Mouse (Mus musculus) thymus, adult 2 months (tissue): ENCODE data around the gene Otp. TPM values are rescaled to one million over a fixed set of nuclear protein-coding genes. Genes with fewer than 3 reads are reported as not detected.

Source experiments
- DNase-seq: peaks from one replicate; pipeline ENCODE4 v3.0.0; 2021
- H3K27ac ChIP-seq: fragments of 200-500 bp; 2 replicates; pipeline ENCODE4 v1.5.1; 2012; ENCODE audit warnings: low read length, control low read depth; ENCODE audit not compliant: control insufficient read depth, insufficient read depth
- H3K27me3 ChIP-seq: fragments of 200-500 bp; 2 replicates; pipeline ENCODE4 v1.6.1; 2012; ENCODE audit warnings: mild to moderate bottlenecking, low read length, moderate library complexity, mixed read lengths; ENCODE audit not compliant: control insufficient read depth, insufficient read depth
- H3K36me3 ChIP-seq: fragments of 200-500 bp; 2 replicates; pipeline ENCODE4 v1.6.1; 2012; ENCODE audit warnings: mild to moderate bottlenecking, low read length, moderate library complexity; ENCODE audit not compliant: control insufficient read depth, insufficient read depth
- H3K4me1 ChIP-seq: fragments of 200-500 bp; replicated peaks from 2 replicates; pipeline ENCODE4 v1.6.1; 2012; ENCODE audit warnings: low read length; ENCODE audit not compliant: control insufficient read depth, insufficient read depth
- H3K4me3 ChIP-seq: fragments of 200-500 bp; 2 replicates; pipeline ENCODE4 v1.5.1; 2012; ENCODE audit warnings: mild to moderate bottlenecking, low read length, control low read depth, moderate library complexity; ENCODE audit not compliant: control insufficient read depth, insufficient read depth
- CTCF ChIP-seq: fragments of 200-500 bp; IDR thresholded peaks from 2 replicates; pipeline ENCODE4 v1.5.1; 2012; ENCODE audit warnings: mild to moderate bottlenecking, control low read depth, low read length, moderate library complexity, borderline replicate concordance; ENCODE audit not compliant: control insufficient read depth, poor library complexity, insufficient read depth; ENCODE audit errors: extremely low read depth
- POLR2A ChIP-seq: fragments of 200-500 bp; IDR thresholded peaks from 2 replicates; pipeline ENCODE4 v1.6.1; 2012; ENCODE audit warnings: mild to moderate bottlenecking, low read length, control low read depth, moderate library complexity; ENCODE audit not compliant: control insufficient read depth, poor library complexity, insufficient read depth; ENCODE audit errors: extremely low read depth
- WGBS: fragments of 180-500 bp; shearing (Covaris S2); methylation state at CpG from one replicate; pipeline ENCODE4 v1.1.7; 2018; 5-methylcytosine and 5-hydroxymethylcytosine counted together
- polyA plus RNA-seq: library from polyadenylated mRNA; depleted of rRNA; stranded (reverse); fragments of >200 nt; gene quantifications from 2 replicates; pipeline ENCODE4 v1.2.3, GENCODE M21; 2012

The Otp gene
- polyA plus RNA-seq, 1 experiment = not detected

GRCm38 (mm10) chr13:94868478-94868950, 6.9 kb upstream of the Otp start:
- 4% methylated on average over 32 of the region's 35 CpGs for WGBS
- no peak for TF ChIP-seq POLR2A
- TF ChIP-seq CTCF = peak; percentile 71; the same call in 1 of the 2 replicates
- Histone ChIP-seq H3K4me3 (no peak overlapping the region), H3K36me3 (no peaks in the 10 kb centered on the region), H3K4me1 (no peaks in the 10 kb centered on the region), H3K27ac (no peak overlapping the region), H3K27me3 (peaks cover 32% of the 10 kb centered on the region)
- DNase-seq = peak; percentile 21

GRCm38 (mm10) chr13:94869541-94869940, 5.9 kb upstream of the Otp start:
- H3K36me3 ChIP-seq = no peaks in the 10 kb centered on the region
- 19% methylated on average over 8 of the region's 8 CpGs for WGBS
- DNase-seq = no peak
- H3K4me3 ChIP-seq = no peak overlapping the region
- H3K27ac ChIP-seq = no peak overlapping the region
- no peak for TF ChIP-seq CTCF
- TF ChIP-seq POLR2A = no peak
- peaks cover 38% of the 10 kb centered on the region for H3K27me3 ChIP-seq
- no peaks in the 10 kb centered on the region for H3K4me1 ChIP-seq

GRCm38 (mm10) chr13:94870071-94870460, 5.3 kb upstream of the Otp start:
- H3K4me3 ChIP-seq = no peak overlapping the region
- peaks cover 43% of the 10 kb centered on the region for H3K27me3 ChIP-seq
- no peak overlapping the region for H3K27ac ChIP-seq
- no peaks in the 10 kb centered on the region for H3K36me3 ChIP-seq
- H3K4me1 ChIP-seq = no peaks in the 10 kb centered on the region
- TF ChIP-seq CTCF (no peak), POLR2A (no peak)
- no peak for DNase-seq
- 8% methylated on average over 9 of the region's 9 CpGs for WGBS

- WGBS = 6% methylated on average over 21 of the region's 21 CpGs
- peaks cover 46% of the 10 kb centered on the region for H3K27me3 ChIP-seq
- TF ChIP-seq POLR2A (no peak), CTCF (no peak)
- no peaks in the 10 kb centered on the region for H3K36me3 ChIP-seq
- no peak overlapping the region for H3K27ac ChIP-seq
- no peak overlapping the region for H3K4me3 ChIP-seq
- no peak for DNase-seq
- no peaks in the 10 kb centered on the region for H3K4me1 ChIP-seq
Observed at GRCm38 (mm10) chr13:94870461-94871186, 4.8 kb upstream of the Otp start.

- H3K27ac ChIP-seq = no peak overlapping the region
- H3K4me3 ChIP-seq = no peak overlapping the region
- no peak for TF ChIP-seq POLR2A
- no peak for TF ChIP-seq CTCF
- H3K27me3 ChIP-seq = peaks cover 52% of the 10 kb centered on the region
- no peaks in the 10 kb centered on the region for H3K36me3 ChIP-seq
- no peaks in the 10 kb centered on the region for H3K4me1 ChIP-seq
- DNase-seq = no peak
- WGBS = 12% methylated on average over 7 of the region's 7 CpGs
Observed at GRCm38 (mm10) chr13:94871806-94872320, 3.5 kb upstream of the Otp start.

- Histone ChIP-seq H3K27me3 (peaks cover 51% of the 10 kb centered on the region), H3K4me3 (no peak overlapping the region), H3K27ac (no peak overlapping the region), H3K36me3 (no peaks in the 10 kb centered on the region), H3K4me1 (no peaks in the 10 kb centered on the region)
- WGBS = 9% methylated on average over 19 of the region's 19 CpGs
- TF ChIP-seq CTCF (no peak), POLR2A (no peak)
- no peak for DNase-seq
Observed at GRCm38 (mm10) chr13:94872439-94872838, 3.0 kb upstream of the Otp start.
